23 mouse cellular contexts compared by ENCODE assay signal in genomic region chr12:104912990-104913389, GRCm38 (mm10). TPM values are rescaled to one million over a fixed set of nuclear protein-coding genes. Genes with fewer than 3 reads are reported as not detected.
DNase-seq lines count a peak whose midpoint lies in the region; ATAC-seq and TF ChIP-seq lines count a peak whose summit lies in the region.
"Had no signal": no experiment of that assay in that cellular context is flagged by ENCODE, and none has a peak within 500 bp of the region (broad histone marks: within the 10 kb centered on the region; RNA-seq: fewer than 3 reads in every experiment).

No protein-coding gene starts in this region.

- ATAC-seq in kidney, embryonic 16.5 days (ENCODE audit: low FRiP score, low TSS enrichment) = peak; percentile 50
- peak; percentile 75 to 78 for ATAC-seq in hematopoietic stem cell, adult 5-6 weeks (replicated peaks in 1 of 2; ENCODE audit: insufficient read depth in 1 of 2, low FRiP score in 2 of 2, low TSS enrichment in 1 of 2, low read depth in 1 of 2, poor library complexity in 2 of 2, severe bottlenecking in 2 of 2)
- ATAC-seq in stomach, postnatal 0 days (ENCODE audit: low FRiP score, low TSS enrichment) = no peak
- ATAC-seq: CD4-positive, CD25-positive, alpha-beta regulatory T cell, adult 4 months had no signal

- peaks cover 5% of the 10 kb centered on the region; the same call in 1 of the 2 replicates for H3K27me3 ChIP-seq in heart, embryonic 10.5 days (ENCODE audit: insufficient read depth, poor library complexity, severe bottlenecking)
- H3K27me3 ChIP-seq in kidney, embryonic 16.5 days (ENCODE audit: insufficient read depth, low read length) = no peaks in the 10 kb centered on the region
- H3K27me3 ChIP-seq in kidney, adult 2 months (replicated peaks; ENCODE audit: control insufficient read depth, insufficient read depth, low read length) = no peaks in the 10 kb centered on the region
- no peaks in the 10 kb centered on the region for H3K27me3 ChIP-seq in stomach, postnatal 0 days (ENCODE audit: control insufficient read depth, insufficient read depth, low read length)

- no peaks in the 10 kb centered on the region for H3K36me3 ChIP-seq in heart, embryonic 10.5 days
- H3K36me3 ChIP-seq in kidney, embryonic 16.5 days (ENCODE audit: insufficient read depth, low read length) = no peaks in the 10 kb centered on the region
- H3K36me3 ChIP-seq in kidney, adult 2 months (ENCODE audit: control insufficient read depth, insufficient read depth, low read length) = no peaks in the 10 kb centered on the region
- no peaks in the 10 kb centered on the region for H3K36me3 ChIP-seq in stomach, postnatal 0 days (ENCODE audit: control insufficient read depth, insufficient read depth, low read length)
- H3K36me3 ChIP-seq: forebrain, embryonic 12.5 days; heart, embryonic 12.5 days; neural tube, embryonic 13.5 days had no signal

- no peak overlapping the region for H3K4me3 ChIP-seq in heart, embryonic 10.5 days
- no peak overlapping the region for H3K4me3 ChIP-seq in kidney, embryonic 16.5 days (ENCODE audit: low read length)
- no peak overlapping the region for H3K4me3 ChIP-seq in kidney, adult 2 months (ENCODE audit: insufficient read depth, low read depth, low read length)
- H3K4me3 ChIP-seq in stomach, postnatal 0 days (ENCODE audit: low read depth, low read length) = no peak overlapping the region
- H3K4me3 ChIP-seq: erythroblast, embryonic 14.5 days; forebrain, embryonic 12.5 days; heart, embryonic 12.5 days; neural tube, embryonic 13.5 days had no signal

- H3K9ac ChIP-seq in kidney, embryonic 16.5 days (replicated peaks; ENCODE audit: low read length) = no peak overlapping the region
- no peak overlapping the region for H3K9ac ChIP-seq in stomach, postnatal 0 days (ENCODE audit: low read length)
- H3K9ac ChIP-seq: forebrain, embryonic 12.5 days; heart, embryonic 12.5 days; liver, embryonic 14.5 days; neural tube, embryonic 13.5 days had no signal

- no peak for TF ChIP-seq CTCF in kidney, adult 2 months (conservative IDR thresholded peaks at IDR 0.05; ENCODE audit: insufficient read depth, insufficient read length, low read depth, low read length)
- TF ChIP-seq CTCF in stomach, postnatal 0 days (IDR thresholded peaks at IDR 0.05; ENCODE audit: low read depth) = no peak

- 0 out of 2 replicates have a peak overlapping the region, but pooled peaks have one; percentile 56 for H3K27ac ChIP-seq in heart, embryonic 10.5 days
- peak overlapping the region; percentile 61; the same call in 1 of the 2 replicates for H3K27ac ChIP-seq in kidney, embryonic 16.5 days (ENCODE audit: low read length)
- no peak overlapping the region for H3K27ac ChIP-seq in kidney, adult 2 months (ENCODE audit: insufficient read depth, low read depth, low read length)
- no peak overlapping the region for H3K27ac ChIP-seq in stomach, postnatal 0 days (replicated peaks)
- H3K27ac ChIP-seq: forebrain, embryonic 12.5 days; liver, embryonic 14.5 days; macrophage; neural tube, embryonic 13.5 days had no signal

- no peak for TF ChIP-seq POLR2A in kidney, adult 2 months (IDR thresholded peaks at IDR 0.05; ENCODE audit: low read depth, low read length)

- intact Hi-C loops in heart, postnatal 36 days (cut with DNase I) = no loop called here

- no peak for TF ChIP-seq EP300 in stomach, postnatal 0 days (optimal IDR thresholded peaks at IDR 0.05)

- WGBS in heart, embryonic 10.5 days = 66% methylated on average over 3 of the region's 3 CpGs
- 49% methylated on average over 3 of the region's 3 CpGs for WGBS in kidney, embryonic 16.5 days
- WGBS in kidney, adult 2 months = 65% methylated on average over 3 of the region's 3 CpGs
- WGBS in stomach, postnatal 0 days = 82% methylated on average over 3 of the region's 3 CpGs

- no peak for DNase-seq in heart, embryonic 10.5 days (ENCODE audit: low spot score)
- no peak for DNase-seq in heart, postnatal 36 days
- DNase-seq in kidney, adult 2 months = no peak
- peak; percentile 18 for DNase-seq in A20 (ENCODE audit: low read depth, low spot score)
- no peak for DNase-seq in stomach, postnatal 0 days (ENCODE audit: low spot score)
- DNase-seq: adrenal gland, postnatal 14 days; heart, adult 18-20 months; kidney, postnatal 14 days; liver; lung, adult 2 months; lung, postnatal 10 days; right cerebral cortex, postnatal 4 days; thymus, adult 2 months had no signal

- H3K9me3 ChIP-seq in heart, embryonic 10.5 days = no peaks in the 10 kb centered on the region
- no peaks in the 10 kb centered on the region for H3K9me3 ChIP-seq in kidney, embryonic 16.5 days (ENCODE audit: low read length)
- H3K9me3 ChIP-seq in stomach, postnatal 0 days (ENCODE audit: control insufficient read depth, low read length) = no peaks in the 10 kb centered on the region
- H3K9me3 ChIP-seq: heart, embryonic 12.5 days; neural tube, embryonic 13.5 days had no signal

- peaks cover 33% of the 10 kb centered on the region for H3K4me1 ChIP-seq in heart, embryonic 10.5 days
- peaks cover 30% of the 10 kb centered on the region for H3K4me1 ChIP-seq in kidney, embryonic 16.5 days (ENCODE audit: insufficient read depth, low read length)
- H3K4me1 ChIP-seq in kidney, adult 2 months (ENCODE audit: control insufficient read depth, insufficient read depth, low read length) = peaks cover 11% of the 10 kb centered on the region; the same call in 1 of the 2 replicates
- H3K4me1 ChIP-seq in stomach, postnatal 0 days (replicated peaks; ENCODE audit: control insufficient read depth, insufficient read depth) = no peaks in the 10 kb centered on the region

- H3K4me2 ChIP-seq in kidney, embryonic 16.5 days (replicated peaks; ENCODE audit: low read depth, low read length) = no peak overlapping the region
- no peak overlapping the region for H3K4me2 ChIP-seq in stomach, postnatal 0 days (replicated peaks; ENCODE audit: low read depth)
- H3K4me2 ChIP-seq: forebrain, embryonic 12.5 days; heart, embryonic 12.5 days; neural tube, embryonic 13.5 days had no signal

RNA-seq across cellular contexts. Expression of gene Clmn, which starts 48.1 kb away (rescaled TPM):
- 1.1 and 2.1 TPM in 2 replicates for polyA plus RNA-seq in heart, embryonic 10.5 days (2016; fragmentation: Nextera tagmentation; extraction: Ambion mirVana)
- 1 to 10 TPM; 1.8 to 3.2 TPM for total RNA-seq in heart, postnatal 36 days (2021)
- 5.0 and 5.1 TPM in 2 replicates for polyA plus RNA-seq in kidney, embryonic 16.5 days (2015; fragmentation: Nextera tagmentation; extraction: Ambion mirVana)
- polyA plus RNA-seq in kidney, adult 2 months (2012; rRNA removed) = 20.5 and 21.3 TPM in 2 replicates
- total RNA-seq in hematopoietic stem cell, adult 5-6 weeks (2017) = 0.38 and 0.55 TPM in 2 replicates
- polyA plus RNA-seq in stomach, postnatal 0 days (2015; fragmentation: Nextera tagmentation; extraction: Ambion mirVana) = 5.5 and 8.0 TPM in 2 replicates
- total RNA-seq: megakaryocyte-erythroid progenitor cell, adult 5-6 weeks had no signal
- polyA plus RNA-seq: CD4-positive, CD25-positive, alpha-beta regulatory T cell, adult 4 months; macrophage had no signal

Comparison
In these comparisons a context has a peak if more than half of its experiments do, and no peak if none do; other contexts are left out.
1. H3K27ac ChIP-seq: peak in heart, embryonic 10.5 days (single experiment) and kidney, embryonic 16.5 days (single experiment); none in kidney, adult 2 months (single experiment) and stomach, postnatal 0 days (single experiment).